ENCODE assay signal across 14 mouse cellular contexts in the genomic region with DNA sequence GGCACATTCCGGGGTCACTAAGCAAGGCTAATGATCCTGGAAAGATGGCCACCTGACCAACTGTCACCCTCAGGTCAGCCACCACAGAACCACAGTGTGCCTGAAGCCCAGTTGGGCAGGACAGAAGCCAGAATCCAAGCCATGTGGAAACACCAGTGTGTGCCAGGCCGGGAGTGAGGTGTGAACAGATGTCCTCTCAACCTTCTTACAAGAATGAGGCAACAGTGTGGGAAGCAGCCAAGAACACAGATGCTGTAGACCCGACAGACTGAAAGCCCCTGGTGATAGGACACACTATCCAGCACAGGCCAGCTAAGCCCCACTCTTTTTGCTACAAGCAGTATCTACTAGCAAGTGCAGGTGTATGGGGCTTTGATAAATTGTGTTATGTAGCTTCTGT. TPM values are rescaled to one million over a fixed set of nuclear protein-coding genes. Genes with fewer than 3 reads are reported as not detected.
A peak's percentile ranks its signal among the peaks of the same experiment; 100 is the strongest.
DNase-seq lines count a peak whose midpoint lies in the region; ATAC-seq and TF ChIP-seq lines count a peak whose summit lies in the region.
"Had no signal": no experiment of that assay in that cellular context is flagged by ENCODE, and none has a peak within 500 bp of the region (broad histone marks: within the 10 kb centered on the region; RNA-seq: fewer than 3 reads in every experiment).

No protein-coding gene starts in this region.

- H3K4me3 ChIP-seq in intestine, postnatal 0 days (ENCODE audit: low read depth, low read length), result no peak overlapping the region
- H3K4me3 ChIP-seq: embryonic facial prominence, embryonic 12.5 days; hindbrain, embryonic 10.5 days had no signal

- no peaks in the 10 kb centered on the region for H3K4me1 ChIP-seq in intestine, postnatal 0 days (replicated peaks; ENCODE audit: control insufficient read depth, insufficient read depth, low read length)
- H3K4me1 ChIP-seq: embryonic facial prominence, embryonic 12.5 days; hindbrain, embryonic 10.5 days had no signal

- DNase-seq in cerebellum, adult 11 months, result peak; percentile 61
- DNase-seq in layer of hippocampus, adult 9-11 months, result peak; percentile 39
- no peak for DNase-seq in layer of hippocampus, adult 9-10 months (ENCODE audit: low spot score)
- DNase-seq in cerebellum, postnatal 36 days, result peak; percentile 49 to 50
- DNase-seq in layer of hippocampus, postnatal 14 days (ENCODE audit: low spot score in 2 of 2), result peak; percentile 31 to 55
- DNase-seq in kidney, postnatal 14 days, result no peak
- DNase-seq: adrenal gland, postnatal 25 days; kidney, postnatal 36 days had no signal

- ATAC-seq in cerebellum, adult (ENCODE audit: insufficient number of reproducible peaks, low FRiP score, low TSS enrichment), result no peak
- no peak for ATAC-seq in intestine, postnatal 0 days

- no peak overlapping the region for H3K4me2 ChIP-seq in intestine, postnatal 0 days (replicated peaks; ENCODE audit: low read depth)
- H3K4me2 ChIP-seq: embryonic facial prominence, embryonic 12.5 days; midbrain, embryonic 11.5 days had no signal

- 82% methylated on average over 3 of the region's 3 CpGs for WGBS in intestine, postnatal 0 days

- H3K9ac ChIP-seq in intestine, postnatal 0 days (ENCODE audit: low read depth, low read length), result no peak overlapping the region
- H3K9ac ChIP-seq: embryonic facial prominence, embryonic 12.5 days had no signal

- no peaks in the 10 kb centered on the region for H3K9me3 ChIP-seq in intestine, postnatal 0 days (ENCODE audit: control insufficient read depth)
- H3K9me3 ChIP-seq: embryonic facial prominence, embryonic 12.5 days; hindbrain, embryonic 10.5 days had no signal

- H3K36me3 ChIP-seq in intestine, postnatal 0 days (ENCODE audit: control insufficient read depth, insufficient read depth), result peaks cover 71% of the 10 kb centered on the region

- H3K27ac ChIP-seq in intestine, postnatal 0 days (ENCODE audit: low read depth, low read length), result no peak overlapping the region
- H3K27ac ChIP-seq: embryonic facial prominence, embryonic 12.5 days; hindbrain, embryonic 10.5 days had no signal

- no peaks in the 10 kb centered on the region for H3K27me3 ChIP-seq in intestine, postnatal 0 days (replicated peaks; ENCODE audit: control insufficient read depth, insufficient read depth, low read length)
- H3K27me3 ChIP-seq: embryonic facial prominence, embryonic 12.5 days had no signal

- no peak for TF ChIP-seq CTCF in intestine, postnatal 0 days (IDR thresholded peaks at IDR 0.05; ENCODE audit: low read depth)

RNA-seq across cellular contexts. Expression of gene Chga, which starts 30.6 kb away (rescaled TPM):
- 100 to 1,000 TPM; 151 to 154 TPM for total RNA-seq in layer of hippocampus, postnatal 14 days (2021)
- 41.5 and 43.2 TPM in 2 replicates for polyA plus RNA-seq in intestine, postnatal 0 days (2015; fragmentation: Nextera tagmentation; extraction: Ambion mirVana)
- total RNA-seq: liver, adult 2 months had no signal
- polyA plus RNA-seq: liver, adult 2 months had no signal

Comparison
In these comparisons a context has a peak if more than half of its experiments do, and no peak if none do; other contexts are left out.
1. DNase-seq: peak in cerebellum, adult 11 months (single experiment), layer of hippocampus, adult 9-11 months (single experiment), cerebellum, postnatal 36 days (2 of 2) and layer of hippocampus, postnatal 14 days (2 of 2); none in layer of hippocampus, adult 9-10 months (single experiment) and kidney, postnatal 14 days (single experiment).